Mouse (Mus musculus): Measurements from ENCODE around the gene Gm20795. TPM values are rescaled to one million over a fixed set of nuclear protein-coding genes. Genes with fewer than 3 reads are reported as not detected.
"Not testable (repeated sequence)": the region's sequence is repeated elsewhere in the genome, so short reads cannot be mapped to it uniquely, and the experiment has no call there.

The Gm20795 gene
- not detected in 2 replicates for polyA plus RNA-seq (2015; fragmentation: Nextera tagmentation; extraction: Ambion mirVana)

- H3K4me2 ChIP-seq (replicated peaks); H3K4me1 ChIP-seq; H3K27ac ChIP-seq (replicated peaks); ATAC-seq (ENCODE audit: insufficient number of reproducible peaks, low FRiP score, low TSS enrichment, low read depth); H3K9ac ChIP-seq; H3K36me3 ChIP-seq; H3K4me3 ChIP-seq (replicated peaks); H3K27me3 ChIP-seq; H3K9me3 ChIP-seq (replicated peaks): not testable (repeated sequence)
These were observed at the start of gene Gm20795 for GRCm38 (mm10) chrY:40804614-40805013. Gm20795 (plus strand) TSS chrY:40804914.

GRCm38 (mm10) chrY:40775665-40776064 lies 29.0 kb upstream of the Gm20795 start, which contains the start of gene Gm21797:
Gm21797 (minus strand) TSS chrY:40775765.
- not testable (repeated sequence) for H3K4me1 ChIP-seq; H3K9ac ChIP-seq; H3K27ac ChIP-seq (replicated peaks); ATAC-seq (ENCODE audit: insufficient number of reproducible peaks, low FRiP score, low TSS enrichment, low read depth); H3K4me3 ChIP-seq (replicated peaks); H3K36me3 ChIP-seq; H3K9me3 ChIP-seq (replicated peaks); H3K4me2 ChIP-seq (replicated peaks); H3K27me3 ChIP-seq
- WGBS: no CpG with 5 or more reads among the region's 3 CpGs

Other genes with a start within 250 kb of the Gm20795 start
- not detected in 2 replicates for gene Gm21852, start 152.9 kb upstream of the Gm20795 start, polyA plus RNA-seq (2015; fragmentation: Nextera tagmentation; extraction: Ambion mirVana)
- gene Gm21797, start 29.1 kb upstream of the Gm20795 start, polyA plus RNA-seq (2015; fragmentation: Nextera tagmentation; extraction: Ambion mirVana): not detected in 2 replicates

All from embryonic facial prominence, embryonic 15.5 days (tissue).